Mouse (Mus musculus): ENCODE measurements around the gene Dscaml1. TPM values are rescaled to one million over a fixed set of nuclear protein-coding genes. Genes with fewer than 3 reads are reported as not detected.

The Dscaml1 gene
- polyA plus RNA-seq, 1 experiment from 2014 or later, result 1.1 TPM

- ATAC-seq (ENCODE audit: insufficient read depth, low FRiP score, low TSS enrichment), result no peak
- 75% methylated on average over 7 of the region's 7 CpGs for WGBS
- Histone ChIP-seq H3K36me3 (ENCODE audit: control insufficient read depth, insufficient read depth, low read length) (no peaks in the 10 kb centered on the region), H3K27ac (ENCODE audit: low read depth, low read length) (no peak overlapping the region), H3K9me3 (ENCODE audit: control insufficient read depth, low read length) (no peaks in the 10 kb centered on the region), H3K4me1 (ENCODE audit: control insufficient read depth, insufficient read depth, low read length) (no peaks in the 10 kb centered on the region), H3K4me3 (ENCODE audit: low read depth, low read length) (no peak overlapping the region), H3K4me2 (ENCODE audit: low read depth) (no peak overlapping the region), H3K27me3 (ENCODE audit: control insufficient read depth, insufficient read depth, low read length) (no peaks in the 10 kb centered on the region), H3K9ac (ENCODE audit: low read length) (no peak overlapping the region)
- DNase-seq (ENCODE audit: low spot score), result no peak
These were observed 35.1 kb upstream of the Dscaml1 start for GRCm38 (mm10) chr9:45391299-45391698.

- no peak overlapping the region for H3K9ac ChIP-seq (ENCODE audit: low read length)
- no peak overlapping the region for H3K27ac ChIP-seq (ENCODE audit: low read depth, low read length)
- H3K9me3 ChIP-seq (ENCODE audit: control insufficient read depth, low read length), result no peaks in the 10 kb centered on the region
- WGBS, result 90% methylated on average over 6 of the region's 6 CpGs
- no peak for DNase-seq (ENCODE audit: low spot score)
- no peaks in the 10 kb centered on the region for H3K27me3 ChIP-seq (ENCODE audit: control insufficient read depth, insufficient read depth, low read length)
- no peaks in the 10 kb centered on the region for H3K4me1 ChIP-seq (ENCODE audit: control insufficient read depth, insufficient read depth, low read length)
- H3K36me3 ChIP-seq (ENCODE audit: control insufficient read depth, insufficient read depth, low read length), result no peaks in the 10 kb centered on the region
- H3K4me3 ChIP-seq (ENCODE audit: low read depth, low read length), result no peak overlapping the region
- ATAC-seq (ENCODE audit: insufficient read depth, low FRiP score, low TSS enrichment), result no peak
- H3K4me2 ChIP-seq (ENCODE audit: low read depth), result no peak overlapping the region
These were observed 31.2 kb upstream of the Dscaml1 start for GRCm38 (mm10) chr9:45395218-45395617.

- Histone ChIP-seq H3K27ac (ENCODE audit: low read depth, low read length) (no peak overlapping the region), H3K4me3 (ENCODE audit: low read depth, low read length) (no peak overlapping the region), H3K9me3 (ENCODE audit: control insufficient read depth, low read length) (no peaks in the 10 kb centered on the region), H3K36me3 (ENCODE audit: control insufficient read depth, insufficient read depth, low read length) (no peaks in the 10 kb centered on the region), H3K4me2 (ENCODE audit: low read depth) (no peak overlapping the region), H3K27me3 (ENCODE audit: control insufficient read depth, insufficient read depth, low read length) (no peaks in the 10 kb centered on the region), H3K9ac (ENCODE audit: low read length) (no peak overlapping the region), H3K4me1 (ENCODE audit: control insufficient read depth, insufficient read depth, low read length) (no peaks in the 10 kb centered on the region)
- 69% methylated on average over 3 of the region's 3 CpGs for WGBS
- DNase-seq (ENCODE audit: low spot score) (no peak), ATAC-seq (ENCODE audit: insufficient read depth, low FRiP score, low TSS enrichment) (no peak)
These were observed 30.6 kb upstream of the Dscaml1 start for GRCm38 (mm10) chr9:45395796-45396195.

GRCm38 (mm10) chr9:45398336-45398735 lies 28.1 kb upstream of the Dscaml1 start:
- Histone ChIP-seq H3K27me3 (ENCODE audit: control insufficient read depth, insufficient read depth, low read length) (no peaks in the 10 kb centered on the region), H3K36me3 (ENCODE audit: control insufficient read depth, insufficient read depth, low read length) (no peaks in the 10 kb centered on the region), H3K4me1 (ENCODE audit: control insufficient read depth, insufficient read depth, low read length) (no peaks in the 10 kb centered on the region), H3K4me3 (ENCODE audit: low read depth, low read length) (no peak overlapping the region), H3K9me3 (ENCODE audit: control insufficient read depth, low read length) (no peaks in the 10 kb centered on the region), H3K27ac (ENCODE audit: low read depth, low read length) (no peak overlapping the region), H3K9ac (ENCODE audit: low read length) (no peak overlapping the region), H3K4me2 (ENCODE audit: low read depth) (no peak overlapping the region)
- DNase-seq (ENCODE audit: low spot score) (no peak), ATAC-seq (ENCODE audit: insufficient read depth, low FRiP score, low TSS enrichment) (no peak)
- 58% methylated on average over 1 of the region's 1 CpGs for WGBS

- Histone ChIP-seq H3K36me3 (ENCODE audit: control insufficient read depth, insufficient read depth, low read length) (no peaks in the 10 kb centered on the region), H3K9ac (ENCODE audit: low read length) (no peak within 1 kb of the TSS), H3K4me2 (ENCODE audit: low read depth) (no peak within 1 kb of the TSS), H3K4me1 (ENCODE audit: control insufficient read depth, insufficient read depth, low read length) (no peaks in the 10 kb centered on the region), H3K4me3 (ENCODE audit: low read depth, low read length) (no peak within 1 kb of the TSS), H3K9me3 (ENCODE audit: control insufficient read depth, low read length) (no peaks in the 10 kb centered on the region), H3K27ac (ENCODE audit: low read depth, low read length) (no peak within 1 kb of the TSS), H3K27me3 (ENCODE audit: control insufficient read depth, insufficient read depth, low read length) (no peaks in the 10 kb centered on the region)
- 87% methylated on average over 4 of the region's 4 CpGs for WGBS
- ATAC-seq (ENCODE audit: insufficient read depth, low FRiP score, low TSS enrichment) (no peak), DNase-seq (ENCODE audit: low spot score) (no peak)
These were observed 27.0 kb upstream of the Dscaml1 start, which contains the start of gene Fxyd2 for GRCm38 (mm10) chr9:45399434-45399833. Gene Fxyd2 (plus strand): TSS chr9:45399669.

- Histone ChIP-seq H3K4me1 (ENCODE audit: control insufficient read depth, insufficient read depth, low read length) (no peaks in the 10 kb centered on the region), H3K27me3 (ENCODE audit: control insufficient read depth, insufficient read depth, low read length) (no peaks in the 10 kb centered on the region), H3K4me2 (ENCODE audit: low read depth) (no peak overlapping the region), H3K9ac (ENCODE audit: low read length) (no peak overlapping the region), H3K27ac (ENCODE audit: low read depth, low read length) (no peak overlapping the region), H3K9me3 (ENCODE audit: control insufficient read depth, low read length) (no peaks in the 10 kb centered on the region), H3K4me3 (ENCODE audit: low read depth, low read length) (no peak overlapping the region), H3K36me3 (ENCODE audit: control insufficient read depth, insufficient read depth, low read length) (no peaks in the 10 kb centered on the region)
- DNase-seq (ENCODE audit: low spot score), result no peak
- no peak for ATAC-seq (ENCODE audit: insufficient read depth, low FRiP score, low TSS enrichment)
- 59% methylated on average over 4 of the region's 4 CpGs for WGBS
These were observed 24.6 kb upstream of the Dscaml1 start for GRCm38 (mm10) chr9:45401851-45402250.

GRCm38 (mm10) chr9:45402957-45403356 lies 23.5 kb upstream of the Dscaml1 start:
- WGBS, result 56% methylated on average over 2 of the region's 2 CpGs
- ATAC-seq (ENCODE audit: insufficient read depth, low FRiP score, low TSS enrichment) (no peak), DNase-seq (ENCODE audit: low spot score) (no peak)
- Histone ChIP-seq H3K27me3 (ENCODE audit: control insufficient read depth, insufficient read depth, low read length) (no peaks in the 10 kb centered on the region), H3K4me2 (ENCODE audit: low read depth) (no peak overlapping the region), H3K4me3 (ENCODE audit: low read depth, low read length) (no peak overlapping the region), H3K4me1 (ENCODE audit: control insufficient read depth, insufficient read depth, low read length) (no peaks in the 10 kb centered on the region), H3K36me3 (ENCODE audit: control insufficient read depth, insufficient read depth, low read length) (no peaks in the 10 kb centered on the region), H3K27ac (ENCODE audit: low read depth, low read length) (no peak overlapping the region), H3K9ac (ENCODE audit: low read length) (no peak overlapping the region), H3K9me3 (ENCODE audit: control insufficient read depth, low read length) (no peaks in the 10 kb centered on the region)

- Histone ChIP-seq H3K4me3 (ENCODE audit: low read depth, low read length) (no peak overlapping the region), H3K27ac (ENCODE audit: low read depth, low read length) (no peak overlapping the region)
- whole genome bisulfite sequencing, result 72% methylated on average over 5 of the region's 5 CpGs
These were observed 20.7 kb upstream of the Dscaml1 start for GRCm38 (mm10) chr9:45405694-45406093.

GRCm38 (mm10) chr9:45406808-45407207 lies 19.6 kb upstream of the Dscaml1 start:
- Histone ChIP-seq H3K9ac (ENCODE audit: low read length) (no peak overlapping the region), H3K27me3 (ENCODE audit: control insufficient read depth, insufficient read depth, low read length) (no peaks in the 10 kb centered on the region), H3K9me3 (ENCODE audit: control insufficient read depth, low read length) (no peaks in the 10 kb centered on the region), H3K4me2 (ENCODE audit: low read depth) (no peak overlapping the region), H3K4me3 (ENCODE audit: low read depth, low read length) (no peak overlapping the region), H3K36me3 (ENCODE audit: control insufficient read depth, insufficient read depth, low read length) (no peaks in the 10 kb centered on the region), H3K4me1 (ENCODE audit: control insufficient read depth, insufficient read depth, low read length) (no peaks in the 10 kb centered on the region), H3K27ac (ENCODE audit: low read depth, low read length) (no peak overlapping the region)
- no peak for ATAC-seq (ENCODE audit: insufficient read depth, low FRiP score, low TSS enrichment)
- no peak for DNase-seq (ENCODE audit: low spot score)
- WGBS, result 78% methylated on average over 3 of the region's 3 CpGs

More at GRCm38 (mm10) chr9:45405694-45406093, 20.7 kb upstream of the Dscaml1 start:
- Histone ChIP-seq H3K4me2 (ENCODE audit: low read depth) (no peak overlapping the region), H3K9me3 (ENCODE audit: control insufficient read depth, low read length) (no peaks in the 10 kb centered on the region), H3K36me3 (ENCODE audit: control insufficient read depth, insufficient read depth, low read length) (no peaks in the 10 kb centered on the region), H3K27me3 (ENCODE audit: control insufficient read depth, insufficient read depth, low read length) (no peaks in the 10 kb centered on the region), H3K9ac (ENCODE audit: low read length) (no peak overlapping the region), H3K4me1 (ENCODE audit: control insufficient read depth, insufficient read depth, low read length) (no peaks in the 10 kb centered on the region)
- DNase-seq (ENCODE audit: low spot score) (no peak), ATAC-seq (ENCODE audit: insufficient read depth, low FRiP score, low TSS enrichment) (no peak)

Measured in neural tube, embryonic 11.5 days (tissue).